Mouse (Mus musculus) olfactory bulb, adult 2 months (tissue): ENCODE results near the gene Olfr1490.

ENCODE experiments used
- CTCF ChIP-seq: fragments of 200-500 bp; IDR thresholded peaks from 2 replicates; pipeline ENCODE4 v1.5.1; 2012; ENCODE audit warnings: low read depth, mild to moderate bottlenecking, low read length, moderate library complexity; ENCODE audit not compliant: insufficient read depth
- POLR2A ChIP-seq: fragments of 200-500 bp; IDR thresholded peaks from 2 replicates; pipeline ENCODE4 v1.6.1; 2012; ENCODE audit warnings: mild to moderate bottlenecking, low read depth, low read length, moderate library complexity; ENCODE audit not compliant: insufficient read depth

DNA sequence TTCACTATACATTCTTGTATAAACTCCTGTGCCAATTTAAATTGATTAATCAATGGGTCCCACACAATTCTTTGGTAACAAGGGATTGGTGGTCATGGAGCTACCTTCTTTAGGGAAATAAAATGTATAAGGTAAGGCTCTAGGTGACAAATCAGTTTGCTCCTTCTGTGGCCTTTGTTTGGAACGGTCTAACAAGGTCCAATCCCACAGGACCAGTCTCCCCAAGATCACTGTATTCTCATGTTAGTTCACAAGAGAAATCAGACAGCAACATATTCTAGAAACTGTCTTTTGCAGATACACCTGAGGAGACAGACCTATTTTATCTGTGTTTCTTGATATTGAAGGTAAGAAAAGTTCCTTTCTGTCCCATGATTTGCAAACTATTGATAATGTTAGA is at the start of gene Olfr1490:
- no peak for TF ChIP-seq CTCF
- no peak for TF ChIP-seq POLR2A
